Mouse (Mus musculus): ENCODE data around the gene Atp6v1e1.
"Not testable (repeated sequence)": the region's sequence is repeated elsewhere in the genome, so short reads cannot be mapped to it uniquely, and the experiment has no call there.

Atp6v1e1 gene

DNA sequence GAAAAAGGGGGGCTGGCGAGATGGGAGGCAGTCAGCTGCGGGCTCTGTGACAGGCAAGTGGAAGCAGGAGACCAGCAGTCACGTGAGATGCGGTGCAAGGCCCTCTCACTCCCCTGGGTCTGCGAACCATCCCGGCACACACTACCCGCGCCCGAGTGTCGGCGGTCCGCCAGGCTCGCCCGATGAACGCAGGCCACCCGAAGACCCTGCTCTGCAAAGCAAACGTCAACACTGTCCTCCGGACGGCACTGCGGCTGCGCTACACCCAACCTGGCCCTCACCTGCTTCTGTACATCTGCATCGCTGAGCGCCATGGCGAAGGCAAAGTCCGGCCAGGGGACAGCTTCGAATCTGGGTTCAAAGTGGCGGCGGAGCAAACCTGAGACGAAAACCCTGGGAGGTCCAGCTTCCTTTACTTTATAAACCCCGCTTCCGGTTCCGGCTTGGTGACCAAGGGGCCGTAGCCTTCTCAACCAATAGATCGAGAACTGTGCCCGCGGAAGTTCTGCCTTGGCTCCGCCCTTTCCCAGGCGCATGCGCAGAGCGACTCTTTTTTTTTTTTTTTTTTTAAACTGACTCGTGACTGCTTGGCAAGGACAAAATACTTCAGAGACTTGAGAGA is at the start of gene Atp6v1e1:
Atp6v1e1 (minus strand) TSS at position 487 of the 622 bp plus-strand sequence.
- peak; percentile 97 for DNase-seq (ENCODE audit: low read depth, low spot score)

DNA sequence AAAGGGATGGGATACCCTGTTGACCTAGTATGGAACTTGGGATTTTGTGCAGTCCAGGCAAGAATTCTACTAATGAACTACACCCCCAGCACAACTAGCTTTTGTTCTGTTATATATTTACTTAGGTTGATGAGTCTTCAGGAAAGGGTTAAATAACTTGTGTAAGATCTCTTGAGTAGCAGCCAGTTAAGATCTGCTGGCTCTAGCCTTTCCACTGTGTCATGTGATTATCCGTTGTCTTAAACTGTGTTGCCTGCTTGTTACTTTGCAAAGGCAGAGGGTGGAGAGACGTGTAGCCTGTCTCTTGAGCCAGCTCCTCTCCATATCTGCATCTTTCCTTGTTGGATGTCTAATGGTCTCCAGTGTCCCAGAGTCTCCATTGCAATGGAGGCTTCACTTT is 48.7 kb upstream of the Atp6v1e1 start:
- no peak for DNase-seq (ENCODE audit: low read depth, low spot score)

DNA sequence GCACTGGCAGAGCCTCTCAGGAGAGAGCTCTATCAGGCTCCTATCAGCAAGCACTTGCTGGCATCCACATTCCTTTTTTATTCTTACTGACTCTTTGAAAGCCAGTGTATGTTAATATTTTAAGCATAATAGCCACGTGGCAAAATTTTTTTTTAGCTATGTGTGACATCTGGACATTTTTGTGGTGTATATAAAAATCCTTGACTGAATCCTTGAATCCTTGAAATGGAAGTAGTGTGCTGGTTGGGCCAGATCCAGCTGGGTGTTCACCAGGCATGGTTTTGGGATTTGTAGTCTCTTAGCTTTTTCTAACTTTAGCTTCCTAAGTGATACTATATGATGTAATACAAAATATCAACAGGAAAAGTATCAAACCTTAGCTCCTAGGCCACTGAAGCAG is 46.2 kb upstream of the Atp6v1e1 start:
- DNase-seq (ENCODE audit: low read depth, low spot score) = no peak

DNA sequence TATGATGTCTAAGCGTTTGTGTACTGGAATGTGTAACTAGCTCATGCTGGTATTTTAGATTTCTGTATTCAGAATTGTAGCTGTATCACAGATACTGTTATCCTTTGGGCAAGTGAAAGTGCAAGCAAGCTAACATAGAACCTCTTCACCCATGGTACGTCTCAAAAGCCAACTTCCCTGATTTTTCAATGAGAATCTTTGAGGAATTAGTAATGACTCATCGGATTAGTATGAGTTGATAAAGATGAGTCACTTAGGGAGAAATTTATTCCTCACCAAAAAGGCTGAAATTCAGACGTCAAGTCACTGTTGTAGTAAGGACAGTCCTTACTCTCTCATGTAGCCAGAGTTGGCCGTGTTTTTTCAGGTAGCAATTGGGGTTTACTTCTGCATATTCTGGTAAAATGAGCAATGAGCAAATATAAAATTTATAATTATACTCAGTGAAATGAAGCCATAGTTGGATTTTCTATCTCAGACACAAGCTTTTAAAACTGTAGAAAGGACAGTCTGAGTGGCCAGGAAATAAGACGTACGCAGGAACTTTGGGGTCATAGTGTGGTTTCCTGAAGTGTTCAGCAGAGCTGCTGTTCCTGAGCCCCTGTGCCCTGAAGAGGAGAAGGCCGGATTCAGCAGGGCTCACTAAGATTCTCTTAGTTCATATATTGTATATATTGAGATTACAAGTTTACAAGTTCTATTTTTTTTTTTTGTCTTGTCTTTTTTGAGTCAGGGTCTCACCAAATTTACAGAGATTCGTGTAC is 43.6 kb upstream of the Atp6v1e1 start:
- no peak for DNase-seq (ENCODE audit: low read depth, low spot score)

DNA sequence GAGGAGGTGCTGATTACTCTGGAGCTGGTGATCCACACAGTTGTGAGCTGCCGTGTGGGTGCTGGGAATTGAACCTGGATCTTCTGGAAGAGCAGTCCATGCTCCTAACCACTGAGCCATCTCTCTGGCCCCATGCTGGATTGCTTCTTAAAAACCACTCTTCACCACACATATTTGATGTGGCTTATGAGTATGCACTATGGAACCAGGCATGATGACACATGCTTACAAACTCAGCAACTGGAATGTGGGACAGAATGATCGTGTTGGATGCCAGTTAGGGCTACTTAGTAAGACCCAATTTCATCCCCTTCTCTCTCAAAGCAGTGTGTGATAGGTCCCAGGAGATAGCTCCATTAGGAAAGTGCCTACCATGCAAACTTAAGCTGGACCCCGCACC is 37.5 kb upstream of the Atp6v1e1 start:
- no peak for DNase-seq (ENCODE audit: low read depth, low spot score)

DNA sequence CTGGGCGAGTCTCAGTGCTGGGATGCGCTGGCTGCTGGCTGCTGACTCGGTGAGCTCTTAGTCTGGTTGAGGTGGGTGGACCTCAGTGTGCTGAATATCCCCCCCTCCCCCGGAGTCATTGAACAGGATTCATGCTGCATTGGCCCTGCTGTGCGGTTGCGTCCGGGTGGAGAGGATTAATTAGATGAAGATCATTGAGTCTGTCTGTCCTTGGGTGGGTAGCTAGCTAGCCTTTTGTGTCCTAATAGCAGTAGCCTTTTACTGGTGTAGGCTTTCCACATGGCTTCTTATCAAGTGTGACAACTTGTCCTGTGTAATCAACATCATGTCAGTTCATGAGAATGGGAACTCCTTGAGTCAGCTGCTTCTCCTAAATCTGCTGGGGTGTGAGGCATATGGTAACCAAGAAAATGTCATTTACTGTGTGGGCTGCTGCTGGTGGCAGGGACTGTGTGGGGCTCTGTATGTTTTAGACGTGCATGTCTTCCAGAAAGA is 35.7 kb upstream of the Atp6v1e1 start:
- DNase-seq (ENCODE audit: low read depth, low spot score) = no peak

DNA sequence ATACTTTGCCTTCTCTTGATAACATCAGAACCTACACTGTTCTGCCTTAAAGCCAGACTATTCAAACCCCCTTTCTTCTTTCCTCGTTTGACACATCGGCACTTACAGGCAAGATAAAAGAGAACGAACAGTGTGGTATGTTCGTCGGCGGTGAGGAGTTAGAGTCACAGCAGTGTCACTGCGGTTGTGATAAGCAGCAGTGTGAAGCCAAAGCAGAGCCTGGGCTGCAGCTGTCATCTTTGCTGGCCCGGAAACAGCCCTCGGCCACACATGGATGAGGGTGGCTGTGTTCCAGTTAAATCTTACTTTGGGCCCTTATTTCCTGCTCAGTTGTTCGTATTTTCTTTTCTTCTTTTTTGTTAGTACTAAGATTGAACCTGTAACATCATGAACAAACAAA is 31.8 kb upstream of the Atp6v1e1 start:
- DNase-seq (ENCODE audit: low read depth, low spot score) = no peak

DNA sequence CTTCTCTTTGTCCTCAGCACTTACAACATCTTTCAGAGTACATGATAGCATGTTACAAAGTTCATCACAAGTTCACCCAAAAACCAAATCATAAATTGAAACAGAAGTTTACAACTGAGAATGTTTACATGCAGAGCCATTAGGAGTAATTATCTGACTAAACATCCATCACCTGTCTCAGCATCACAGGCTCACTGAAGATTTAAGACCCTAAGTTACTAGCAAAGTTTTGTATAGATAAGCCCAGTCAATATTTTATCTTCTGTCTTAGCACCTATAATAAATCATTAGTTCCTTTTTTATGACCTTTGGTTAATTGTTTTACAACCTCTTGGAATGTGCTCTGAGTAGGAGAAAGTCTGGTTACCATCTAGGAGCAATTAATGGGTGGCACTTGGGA is 28.1 kb upstream of the Atp6v1e1 start:
- not testable (repeated sequence) for DNase-seq (ENCODE audit: low read depth, low spot score)

DNA sequence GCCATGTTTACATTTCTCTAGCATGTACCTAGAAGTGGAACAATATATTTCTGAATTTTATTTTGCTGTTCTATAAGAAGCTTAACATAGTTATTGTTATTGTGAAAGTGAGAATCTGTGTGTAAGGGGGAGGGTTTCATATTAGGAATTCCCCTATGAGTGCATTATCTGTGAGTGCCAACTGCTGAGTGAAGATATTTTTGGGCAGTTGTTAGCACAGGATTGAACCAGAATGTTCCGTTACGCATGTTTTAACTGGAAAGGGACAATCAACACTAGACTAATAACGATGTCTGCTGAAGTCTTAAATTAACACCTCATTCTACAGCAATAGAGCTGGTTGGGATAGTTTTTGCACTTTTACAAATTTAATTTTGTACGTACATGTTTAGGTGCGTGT is 19.2 kb upstream of the Atp6v1e1 start:
- no peak for DNase-seq (ENCODE audit: low read depth, low spot score)

DNA sequence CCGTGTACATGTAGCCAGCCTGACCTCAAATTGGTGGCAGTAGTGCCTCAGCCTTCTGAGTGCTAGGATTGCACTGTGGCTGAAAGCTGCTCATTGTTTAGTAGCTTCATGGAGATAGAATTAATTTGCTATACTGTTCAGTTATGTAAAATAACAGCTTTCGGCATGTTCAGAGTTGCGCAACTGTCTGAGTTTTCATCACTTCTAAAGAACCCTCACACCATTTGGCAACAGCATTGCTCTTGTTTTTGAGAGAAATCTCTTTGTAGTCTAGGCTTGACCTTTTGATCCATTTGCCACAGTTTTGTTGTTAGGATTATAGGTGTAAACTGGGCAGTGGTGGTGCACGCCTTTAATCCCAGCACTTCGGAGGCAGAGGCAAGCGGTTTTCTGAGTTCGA is 17.7 kb upstream of the Atp6v1e1 start:
- DNase-seq (ENCODE audit: low read depth, low spot score) = no peak

DNA sequence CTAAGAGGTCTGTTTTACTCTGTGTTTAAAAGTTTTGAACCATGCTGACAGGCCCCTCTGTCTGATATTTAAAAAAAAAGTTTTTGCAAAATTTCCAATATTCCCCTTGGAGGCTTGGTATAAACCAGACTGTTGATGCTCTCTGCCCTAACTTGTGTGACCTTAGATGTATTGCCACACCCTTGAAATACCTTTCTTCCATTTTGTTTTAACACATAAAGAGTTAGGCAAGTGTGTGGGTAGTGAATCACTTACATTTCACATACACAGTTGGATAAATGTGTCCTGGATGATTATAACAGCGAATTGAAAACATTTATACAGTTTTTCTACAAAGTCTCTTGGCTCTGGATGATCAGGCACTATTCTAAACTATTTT is 14.5 kb upstream of the Atp6v1e1 start:
- no peak for DNase-seq (ENCODE audit: low read depth, low spot score)

DNA sequence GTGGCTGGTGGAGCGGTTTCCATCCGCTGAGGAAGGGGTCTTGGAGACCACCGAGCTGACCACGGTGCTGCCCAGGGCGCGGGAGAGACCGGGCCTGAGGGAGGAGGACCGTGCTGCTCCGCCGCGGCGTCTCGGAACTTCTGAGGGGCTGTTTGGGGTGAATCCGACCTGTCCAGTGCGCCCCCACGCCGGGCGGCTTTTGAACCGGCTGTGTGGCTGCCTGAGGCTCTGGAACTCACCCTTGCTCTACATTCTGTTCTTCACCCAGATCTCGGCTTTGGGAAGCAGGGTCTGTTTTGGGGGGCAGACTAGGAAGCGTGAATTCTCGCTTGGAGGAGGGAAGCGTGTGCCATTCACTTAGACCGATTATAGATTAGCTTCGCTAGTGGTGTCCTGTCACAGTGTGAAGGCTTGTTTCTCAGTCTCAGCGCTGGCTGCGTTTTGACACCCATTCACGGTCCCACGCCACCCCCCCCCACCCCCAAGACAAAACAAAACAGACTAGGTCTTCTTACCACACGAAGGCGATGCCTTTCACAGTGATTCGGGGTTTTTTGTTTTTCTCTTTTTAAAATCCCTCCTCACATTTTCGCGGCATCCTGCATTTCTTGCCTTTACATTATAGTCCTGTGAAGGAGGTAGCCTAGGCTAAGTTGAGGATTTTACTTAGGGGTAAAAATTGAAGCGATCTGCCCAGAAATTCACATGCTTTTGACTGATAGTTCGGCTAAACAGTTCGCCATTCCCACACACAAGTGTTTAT is 14.0 kb upstream of the Atp6v1e1 start:
- no peak for DNase-seq (ENCODE audit: low read depth, low spot score)

DNA sequence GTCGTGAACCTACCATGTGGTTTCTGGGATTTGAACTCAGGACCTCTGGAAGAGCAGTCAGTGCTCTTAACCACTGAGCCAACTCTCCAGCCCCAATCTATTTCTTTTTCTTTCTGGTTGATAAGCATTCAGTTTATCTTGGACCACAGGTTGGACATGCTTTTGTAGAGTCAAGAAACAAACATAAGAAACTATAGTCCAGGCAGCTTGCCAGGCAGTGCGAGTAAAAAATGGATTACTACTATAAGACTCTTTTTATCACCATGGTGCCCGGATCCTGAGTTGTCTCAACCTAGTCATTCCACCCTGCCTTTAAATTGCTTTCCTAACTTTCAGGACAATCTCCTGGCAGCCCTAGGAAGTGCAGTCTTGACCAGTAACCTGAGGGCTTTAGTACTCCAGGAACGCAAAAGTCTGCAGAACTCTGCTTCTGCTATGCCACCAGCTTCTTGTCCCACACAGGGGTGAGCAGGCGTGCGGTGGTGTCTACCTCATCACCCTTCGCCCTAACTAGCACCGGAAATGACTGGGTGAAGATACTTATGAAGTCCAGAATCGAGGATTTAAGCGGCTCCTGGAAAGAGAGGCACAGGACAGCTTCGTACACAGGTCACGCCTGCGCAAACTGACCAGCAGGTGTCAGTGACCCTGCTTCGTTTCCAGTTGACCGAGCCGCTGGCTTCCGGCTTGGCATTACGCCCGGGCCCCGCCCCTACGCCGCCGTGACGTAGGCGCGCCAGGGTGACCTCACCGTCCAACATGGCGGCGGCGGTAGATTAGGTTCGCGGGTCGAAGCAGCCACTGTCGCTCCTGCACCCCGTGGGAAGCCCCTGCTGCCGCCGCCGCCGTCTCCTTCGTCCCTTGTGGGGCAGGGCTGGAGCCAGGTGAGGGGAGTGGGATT is 13.1 kb upstream of the Atp6v1e1 start, which contains the start of gene Bcl2l13:
Bcl2l13 (plus strand) TSS at position 739 of the 901 bp plus-strand sequence.
- peak; percentile 85 for DNase-seq (ENCODE audit: low read depth, low spot score)

DNA sequence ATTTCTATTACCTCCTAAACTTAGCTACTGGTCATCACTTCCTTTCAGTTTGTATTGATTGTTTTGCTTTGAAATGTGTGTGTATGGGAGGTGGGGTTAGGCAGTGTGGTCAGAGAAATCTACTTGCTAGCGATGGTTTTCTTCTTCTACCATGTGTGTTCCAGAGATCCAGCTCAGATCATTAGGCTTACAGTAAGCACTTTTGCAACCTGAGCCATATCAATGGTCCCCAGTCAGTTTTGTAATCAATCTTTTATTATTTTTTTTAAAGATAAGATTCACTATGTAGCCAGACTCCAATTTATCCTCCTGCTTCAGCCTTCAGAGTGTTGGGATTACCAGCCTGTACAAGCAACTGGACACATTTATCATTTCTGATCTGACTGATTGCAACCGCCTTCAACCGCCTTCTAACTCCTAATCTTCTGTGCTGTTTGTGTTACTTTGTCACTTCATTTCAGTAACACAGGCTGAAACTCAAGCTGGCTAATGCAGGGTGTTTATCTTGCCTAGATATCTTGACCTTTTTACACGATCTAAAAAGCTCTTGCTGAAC is 12.3 kb upstream of the Atp6v1e1 start:
- DNase-seq (ENCODE audit: low read depth, low spot score) = no peak

DNA sequence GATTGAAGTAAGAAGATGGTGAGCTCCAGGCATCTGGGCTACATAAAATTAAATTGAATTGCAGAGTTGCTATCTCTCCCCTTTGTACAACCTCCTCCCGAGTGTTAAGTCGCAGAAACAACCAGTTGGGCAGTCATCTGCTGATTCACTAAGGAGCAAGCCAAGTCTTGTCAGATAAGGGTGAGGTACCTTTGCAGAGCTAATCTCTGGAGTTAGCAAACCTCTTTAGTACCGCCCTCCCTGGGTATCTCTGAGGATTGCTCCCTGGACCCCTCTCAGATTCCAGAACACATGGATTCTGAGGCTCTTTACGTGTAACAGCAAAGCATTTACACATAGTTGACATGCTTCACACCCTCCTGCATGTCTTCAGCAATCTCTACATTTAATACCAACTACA is 9.5 kb upstream of the Atp6v1e1 start:
- DNase-seq (ENCODE audit: low read depth, low spot score) = no peak

DNA sequence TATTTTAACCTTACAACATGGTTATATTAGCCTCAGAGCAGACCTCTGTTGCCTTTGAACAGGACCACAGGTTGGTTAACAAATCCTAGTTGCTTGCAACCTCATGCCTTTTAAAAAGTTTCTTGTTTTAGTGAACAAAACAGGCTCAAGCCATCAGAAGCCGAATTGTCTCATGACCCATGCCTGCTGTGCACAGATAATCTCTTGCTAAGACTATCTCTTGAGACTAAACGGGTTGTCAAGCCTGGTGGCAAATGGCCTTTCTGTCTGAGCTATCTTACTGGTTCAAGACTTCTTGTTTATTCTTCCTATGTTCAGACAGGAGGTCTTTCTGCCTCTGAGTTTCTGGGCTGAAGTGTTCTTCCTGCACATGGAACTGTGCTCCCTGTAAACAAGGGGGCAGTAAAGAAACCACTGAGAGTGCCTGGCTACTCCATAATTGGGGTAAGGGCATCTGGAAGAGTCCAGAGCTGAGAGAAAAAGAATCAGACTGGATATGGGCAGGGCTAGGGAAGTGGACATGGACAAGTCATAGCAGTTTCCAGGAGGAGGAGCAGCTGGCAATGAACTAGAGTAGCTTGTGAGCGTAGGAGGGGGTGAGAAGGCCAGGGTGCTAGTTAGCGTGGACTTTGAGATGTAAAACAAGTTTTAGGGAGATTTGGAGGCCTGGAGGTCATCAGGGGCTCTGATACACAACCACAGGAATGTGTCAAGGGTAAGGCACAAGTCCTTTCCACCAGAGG is 8.4 kb upstream of the Atp6v1e1 start:
- DNase-seq (ENCODE audit: low read depth, low spot score) = no peak

DNA sequence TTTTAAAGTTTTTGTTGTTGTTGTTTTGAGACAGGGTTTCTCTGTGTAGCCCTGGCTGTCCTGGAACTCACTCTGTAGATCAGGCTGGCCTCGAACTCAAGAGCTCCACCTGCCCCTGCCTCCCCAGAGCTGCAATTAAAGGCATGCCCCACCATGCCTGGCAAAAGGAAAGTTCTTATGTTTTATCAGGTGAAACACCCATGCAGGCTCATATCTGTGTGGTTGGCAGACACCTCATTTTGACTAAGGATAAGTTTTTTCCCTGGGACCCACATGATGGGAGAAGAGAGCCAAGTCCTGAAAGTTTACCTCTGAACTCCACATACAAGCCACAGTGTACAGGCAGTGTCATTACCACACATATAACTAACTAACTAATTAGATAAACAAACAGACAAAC is 7.5 kb upstream of the Atp6v1e1 start:
- DNase-seq (ENCODE audit: low read depth, low spot score) = no peak

DNA sequence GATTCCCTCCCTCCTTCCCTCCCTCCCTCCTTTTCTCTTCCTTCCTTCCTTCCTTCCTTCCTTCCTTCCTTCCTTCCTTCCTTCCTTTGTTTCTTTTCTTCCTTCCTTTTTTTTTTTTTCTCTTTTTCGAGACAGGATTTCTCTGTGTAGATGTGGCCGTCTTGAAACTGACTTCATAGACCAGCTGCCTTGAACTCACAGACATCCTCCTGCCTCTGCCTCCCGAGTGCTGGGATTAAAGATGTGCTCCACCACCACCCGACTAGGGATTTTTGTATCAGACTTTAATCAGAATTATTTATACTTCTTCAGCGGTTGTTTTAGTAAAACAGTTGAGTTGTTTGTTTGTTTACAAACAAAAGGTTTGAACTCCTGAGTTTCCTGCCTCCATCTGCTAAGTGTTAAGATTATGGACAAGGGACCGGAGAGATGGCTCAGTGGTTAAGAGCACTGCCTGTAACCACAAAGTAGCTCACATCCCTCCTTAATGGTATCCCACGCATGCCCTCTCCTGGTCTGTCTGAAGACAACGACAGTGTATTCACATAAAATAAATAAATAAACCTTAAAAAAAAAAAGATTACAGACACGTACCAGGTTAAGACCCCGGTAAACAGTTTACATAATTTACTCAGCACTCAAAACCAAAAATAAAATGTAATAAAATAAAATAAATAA is 483 bp upstream of the Atp6v1e1 start:
- no peak for DNase-seq (ENCODE audit: low read depth, low spot score)

DNA sequence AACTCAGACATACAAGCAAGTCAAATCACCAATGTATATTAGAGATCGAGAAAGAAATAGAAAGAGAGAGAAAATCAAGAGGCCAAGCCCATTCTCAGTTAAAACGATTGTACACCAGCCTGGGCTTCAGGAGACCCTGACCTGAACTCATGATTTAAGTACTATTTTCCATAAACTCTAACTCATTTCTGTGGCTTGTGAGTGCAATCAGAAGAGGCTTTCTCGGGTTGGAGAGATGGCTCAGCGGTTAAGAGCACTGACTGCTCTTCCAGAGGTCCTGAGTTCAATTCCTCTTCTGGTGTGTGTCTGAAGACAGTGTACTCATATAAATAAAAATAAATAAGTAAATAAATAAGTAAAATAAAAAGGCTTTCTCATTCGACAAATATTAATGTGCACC is 878 bp downstream of the Atp6v1e1 start:
- DNase-seq (ENCODE audit: low read depth, low spot score) = no peak

DNA sequence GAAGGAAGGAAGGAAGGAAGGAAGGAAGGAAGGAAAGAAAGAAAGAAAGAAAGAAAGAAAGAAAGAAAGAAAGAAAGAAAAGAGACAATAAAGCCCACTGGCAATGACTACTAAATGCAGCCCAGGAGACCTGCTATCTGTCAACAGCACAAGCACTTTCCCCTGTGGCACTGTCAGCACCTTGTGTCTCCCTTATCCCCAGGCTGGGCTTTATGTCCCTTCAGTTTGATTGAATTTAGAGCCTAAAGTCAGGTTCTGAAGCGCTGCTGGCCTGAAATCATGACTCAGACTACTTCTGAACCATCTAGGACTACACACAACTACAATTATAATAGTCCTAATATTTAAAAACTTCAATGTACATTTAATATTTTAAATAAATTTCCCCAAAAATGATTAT is 1.7 kb downstream of the Atp6v1e1 start:
- DNase-seq (ENCODE audit: low read depth, low spot score) = no peak
